Mouse (Mus musculus) lung, embryonic 14.5 days (tissue): ENCODE data around the gene Card11. TPM values are rescaled to one million over a fixed set of nuclear protein-coding genes. Genes with fewer than 3 reads are reported as not detected.

Source experiments
- ATAC-seq: fragments of 200-750 bp; cut with Nextera tagmentation; 2 replicates; pipeline ENCODE4 v1.8.0; 2017; ENCODE audit warnings: mild to moderate bottlenecking, moderate TSS enrichment, moderate library complexity; ENCODE audit not compliant: insufficient read depth
- DNase-seq: peaks from one replicate; pipeline ENCODE4 v3.0.0-alpha.2; 2015
- H3K27ac ChIP-seq: fragments of 300-500 bp; sonication (generic); 2 replicates; pipeline ENCODE4 v1.5.1; 2014; ENCODE audit warnings: low read depth, mild to moderate bottlenecking, moderate library complexity
- H3K27me3 ChIP-seq: fragments of 300-500 bp; sonication (generic); 2 replicates; pipeline ENCODE4 v1.6.1; 2014; ENCODE audit warnings: low read length, control low read depth; ENCODE audit not compliant: insufficient read depth
- H3K36me3 ChIP-seq: fragments of 300-500 bp; sonication (generic); 2 replicates; pipeline ENCODE4 v1.6.1; 2014; ENCODE audit warnings: control low read depth; ENCODE audit not compliant: insufficient read depth
- H3K4me1 ChIP-seq: fragments of 300-500 bp; sonication (generic); 2 replicates; pipeline ENCODE4 v1.6.1; 2014; ENCODE audit warnings: antibody characterized with exemption, control low read depth; ENCODE audit not compliant: insufficient read depth
- H3K4me2 ChIP-seq: fragments of 300-500 bp; sonication (generic); 2 replicates; pipeline ENCODE4 v1.6.1; 2014; ENCODE audit warnings: mild to moderate bottlenecking
- H3K4me3 ChIP-seq: fragments of 300-500 bp; sonication (generic); 2 replicates; pipeline ENCODE4 v1.5.1; 2014; ENCODE audit warnings: low read depth, low read length
- H3K9ac ChIP-seq: fragments of 300-500 bp; sonication (generic); 2 replicates; pipeline ENCODE4 v1.6.1; 2014
- H3K9me3 ChIP-seq: fragments of 300-500 bp; sonication (generic); 2 replicates; pipeline ENCODE4 v1.6.1; 2016; ENCODE audit warnings: low read depth, low read length, control low read depth
- CTCF ChIP-seq: IDR thresholded peaks from 2 replicates; pipeline ENCODE4 v1.5.1; 2016; ENCODE audit warnings: antibody characterized with exemption, low read depth
- WGBS: fragments of 180-500 bp; shearing (Covaris S2); extraction: QIAGEN DNeasy Blood & Tissue Kit; methylation state at CpG from one replicate; pipeline ENCODE4 v1.1.7; 2014; 5-methylcytosine and 5-hydroxymethylcytosine counted together
- polyA plus RNA-seq: library from polyadenylated mRNA; unstranded; fragments of >200 nt; fragmentation: Nextera tagmentation; extraction: Ambion mirVana; gene quantifications from 2 replicates; pipeline ENCODE4 v1.2.1, GENCODE M21; 2014

The Card11 gene
- polyA plus RNA-seq, 1 experiment from 2014 or later: 0.25 TPM

GRCm38 (mm10) chr5:141035346-141035745 lies 35.0 kb upstream of the Card11 start:
- no peak overlapping the region for H3K9ac ChIP-seq
- WGBS: 79% methylated on average over 6 of the region's 6 CpGs
- no peak for TF ChIP-seq CTCF
- no peak overlapping the region for H3K27ac ChIP-seq
- ATAC-seq (no peak), DNase-seq (no peak)
- no peak overlapping the region for H3K4me3 ChIP-seq
- H3K4me2 ChIP-seq: no peak overlapping the region
- no peaks in the 10 kb centered on the region for H3K36me3 ChIP-seq
- no peaks in the 10 kb centered on the region for H3K9me3 ChIP-seq
- no peaks in the 10 kb centered on the region for H3K27me3 ChIP-seq
- H3K4me1 ChIP-seq: no peaks in the 10 kb centered on the region

GRCm38 (mm10) chr5:141034301-141034700 lies 33.9 kb upstream of the Card11 start:
- ATAC-seq (no peak), DNase-seq (no peak)
- Histone ChIP-seq H3K9me3 (no peaks in the 10 kb centered on the region), H3K9ac (no peak overlapping the region), H3K36me3 (no peaks in the 10 kb centered on the region), H3K4me2 (no peak overlapping the region), H3K27ac (no peak overlapping the region), H3K4me1 (no peaks in the 10 kb centered on the region), H3K27me3 (no peaks in the 10 kb centered on the region), H3K4me3 (no peak overlapping the region)
- TF ChIP-seq CTCF: no peak
- 67% methylated on average over 3 of the region's 3 CpGs for WGBS

- 67% methylated on average over 1 of the region's 1 CpGs for WGBS
- Histone ChIP-seq H3K27ac (no peak overlapping the region), H3K36me3 (no peaks in the 10 kb centered on the region), H3K4me2 (no peak overlapping the region), H3K4me3 (no peak overlapping the region), H3K4me1 (no peaks in the 10 kb centered on the region), H3K9me3 (no peaks in the 10 kb centered on the region), H3K27me3 (no peaks in the 10 kb centered on the region), H3K9ac (no peak overlapping the region)
- no peak for TF ChIP-seq CTCF
- no peak for DNase-seq
- ATAC-seq: no peak
Observed at GRCm38 (mm10) chr5:141033001-141033400, 32.6 kb upstream of the Card11 start.

GRCm38 (mm10) chr5:141029364-141029763 lies 29.0 kb upstream of the Card11 start:
- DNase-seq (no peak), ATAC-seq (no peak)
- WGBS: 87% methylated on average over 2 of the region's 2 CpGs
- TF ChIP-seq CTCF: no peak
- H3K27ac ChIP-seq: no peak overlapping the region
- H3K9ac ChIP-seq: no peak overlapping the region
- no peaks in the 10 kb centered on the region for H3K4me1 ChIP-seq
- H3K4me3 ChIP-seq: no peak overlapping the region
- no peak overlapping the region for H3K4me2 ChIP-seq
- no peaks in the 10 kb centered on the region for H3K27me3 ChIP-seq
- no peaks in the 10 kb centered on the region for H3K36me3 ChIP-seq
- H3K9me3 ChIP-seq: no peaks in the 10 kb centered on the region

GRCm38 (mm10) chr5:141025635-141026034 lies 25.3 kb upstream of the Card11 start:
- DNase-seq: no peak
- no peaks in the 10 kb centered on the region for H3K27me3 ChIP-seq
- no peak for ATAC-seq
- H3K4me3 ChIP-seq: no peak overlapping the region
- H3K4me2 ChIP-seq: no peak overlapping the region
- peaks cover 7% of the 10 kb centered on the region; the same call in 1 of the 2 replicates for H3K9me3 ChIP-seq
- H3K27ac ChIP-seq: no peak overlapping the region
- 89% methylated on average over 3 of the region's 3 CpGs for WGBS
- H3K4me1 ChIP-seq: no peaks in the 10 kb centered on the region
- no peaks in the 10 kb centered on the region for H3K36me3 ChIP-seq
- no peak overlapping the region for H3K9ac ChIP-seq
- TF ChIP-seq CTCF: no peak

GRCm38 (mm10) chr5:141024435-141024834 lies 24.1 kb upstream of the Card11 start:
- H3K4me1 ChIP-seq: no peaks in the 10 kb centered on the region
- H3K27me3 ChIP-seq: no peaks in the 10 kb centered on the region
- ATAC-seq: no peak
- H3K9me3 ChIP-seq: peaks cover 7% of the 10 kb centered on the region; the same call in 1 of the 2 replicates
- no peak overlapping the region for H3K27ac ChIP-seq
- no peak overlapping the region for H3K4me2 ChIP-seq
- DNase-seq: peak; percentile 43
- no peaks in the 10 kb centered on the region for H3K36me3 ChIP-seq
- 54% methylated on average over 5 of the region's 5 CpGs for WGBS
- no peak overlapping the region for H3K4me3 ChIP-seq
- H3K9ac ChIP-seq: no peak overlapping the region
- TF ChIP-seq CTCF: peak; percentile 62

- DNase-seq: no peak
- Histone ChIP-seq H3K9me3 (peaks cover 7% of the 10 kb centered on the region; the same call in 1 of the 2 replicates), H3K36me3 (no peaks in the 10 kb centered on the region), H3K4me1 (no peaks in the 10 kb centered on the region), H3K27me3 (no peaks in the 10 kb centered on the region), H3K27ac (no peak overlapping the region), H3K9ac (no peak overlapping the region), H3K4me2 (no peak overlapping the region), H3K4me3 (no peak overlapping the region)
- WGBS: 61% methylated on average over 2 of the region's 2 CpGs
- no peak for ATAC-seq
- no peak for TF ChIP-seq CTCF
Observed at GRCm38 (mm10) chr5:141017927-141018700, 17.7 kb upstream of the Card11 start.
